Mouse (Mus musculus) left cerebral cortex, postnatal 4 days (tissue): ENCODE results near the gene Rap1a. TPM values are rescaled to one million over a fixed set of nuclear protein-coding genes. Genes with fewer than 3 reads are reported as not detected.

Source experiments
- DNase-seq: peaks from one replicate; pipeline ENCODE4 v3.0.0-alpha.2; 2022
- intact Hi-C: fragments of 180-260 bp; cut with DNase I; formaldehyde crosslinking; loops from one replicate; pipeline ENCODE4 v1.15.1; 2025
- total RNA-seq, 2 experiments: library from RNA; stranded (reverse); gene quantifications; 2 replicates each; pipeline ENCODE4 v1.2.3; 2021

The Rap1a gene
- total RNA-seq, 2 experiments from 2014 or later: 73.0 to 84.9 TPM

GRCm38 (mm10) chr3:105807672-105808071 is 6.5 kb upstream of the Rap1a start:
- no peak for DNase-seq
- intact Hi-C loops: no loop called here

DNA sequence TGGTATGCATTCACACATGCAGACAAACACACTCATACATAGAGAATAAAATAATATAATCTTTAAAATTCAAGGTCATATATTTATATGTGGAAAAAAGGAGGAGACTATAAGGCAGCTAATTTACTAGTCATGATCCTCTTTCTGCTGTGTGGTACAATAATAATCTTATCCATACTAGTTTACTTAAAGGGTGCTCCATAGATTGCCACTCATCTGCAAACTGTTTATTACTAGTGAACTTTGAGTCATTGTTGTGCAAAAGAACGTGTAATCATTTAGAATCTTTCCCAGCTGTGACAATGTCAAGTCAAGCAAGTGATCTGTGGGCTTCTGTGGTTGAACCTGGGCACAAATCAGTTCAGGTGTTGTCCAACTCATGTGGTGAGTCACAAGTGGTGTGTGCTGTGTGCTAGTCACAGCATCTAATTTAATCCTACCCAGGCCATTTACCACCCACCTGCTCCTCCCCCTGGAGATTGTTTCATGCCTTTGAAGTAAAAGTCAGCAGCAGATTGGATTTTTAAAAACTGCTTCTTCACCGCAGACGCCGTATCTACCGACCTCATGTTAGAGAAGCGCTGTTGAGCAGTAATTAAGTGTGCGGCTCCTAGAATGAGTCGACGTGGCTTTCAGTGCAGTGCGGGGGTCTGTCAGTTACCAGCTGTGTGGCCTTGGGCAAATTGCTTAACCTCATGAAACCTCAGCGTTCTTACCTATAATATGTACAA is 5.5 kb upstream of the Rap1a start:
- intact Hi-C loops: no loop called here
- DNase-seq: no peak

GRCm38 (mm10) chr3:105803600-105803999 is 2.5 kb upstream of the Rap1a start:
- no peak for DNase-seq
- intact Hi-C loops: no loop called here

DNA sequence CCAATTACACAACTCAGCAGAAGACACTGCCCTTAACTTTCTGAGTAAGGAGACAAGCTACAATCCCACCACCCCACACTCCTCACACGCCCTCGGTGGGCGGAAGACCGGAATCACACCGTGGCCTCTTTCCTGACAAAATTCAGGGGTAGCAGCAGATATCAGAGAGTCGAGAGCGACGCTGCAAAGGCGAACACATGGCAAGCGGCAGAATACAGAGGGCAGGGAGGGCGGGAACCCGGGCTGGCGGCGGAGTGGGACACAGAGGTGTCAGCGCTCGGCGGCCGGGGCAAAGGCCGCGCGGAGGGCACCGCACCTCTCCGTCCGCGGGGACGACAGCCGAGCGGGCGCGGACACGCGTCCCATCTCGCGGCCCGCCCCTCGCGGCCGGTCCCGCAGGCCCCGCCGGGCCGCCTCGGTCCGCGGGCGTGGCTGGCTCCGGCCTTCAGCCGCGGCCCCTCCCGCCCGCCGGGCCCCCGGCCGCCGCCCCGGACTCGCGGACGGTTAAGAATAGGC is 403 bp downstream of the Rap1a start:
- intact Hi-C loops: no loop called here

GRCm38 (mm10) chr3:105800156-105800674 is 921 bp downstream of the Rap1a start:
- intact Hi-C loops: no loop called here
- no peak for DNase-seq

More for the DNA sequence above, 403 bp downstream of the Rap1a start:
- peak; percentile 47 for DNase-seq

DNA sequence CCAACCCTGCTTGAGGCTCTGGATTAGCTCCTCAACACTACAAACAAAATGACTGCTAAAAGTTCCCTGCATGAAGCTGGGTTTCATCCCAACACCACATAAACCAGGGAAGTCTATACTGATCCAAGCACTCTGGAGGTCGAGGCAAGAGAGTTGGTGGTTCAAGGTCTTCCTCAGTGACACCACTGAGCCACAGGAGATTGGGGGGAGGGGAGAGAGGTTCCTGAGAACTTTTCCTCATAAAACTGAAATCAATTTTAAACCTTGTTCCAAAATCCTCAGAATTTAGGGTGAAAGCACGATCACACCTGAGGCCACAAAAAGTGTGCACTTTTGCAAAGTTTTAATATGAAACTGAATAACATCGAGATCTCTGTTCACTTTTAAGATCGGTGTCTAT is 1.8 kb downstream of the Rap1a start:
- intact Hi-C loops: no loop called here
- no peak for DNase-seq

DNA sequence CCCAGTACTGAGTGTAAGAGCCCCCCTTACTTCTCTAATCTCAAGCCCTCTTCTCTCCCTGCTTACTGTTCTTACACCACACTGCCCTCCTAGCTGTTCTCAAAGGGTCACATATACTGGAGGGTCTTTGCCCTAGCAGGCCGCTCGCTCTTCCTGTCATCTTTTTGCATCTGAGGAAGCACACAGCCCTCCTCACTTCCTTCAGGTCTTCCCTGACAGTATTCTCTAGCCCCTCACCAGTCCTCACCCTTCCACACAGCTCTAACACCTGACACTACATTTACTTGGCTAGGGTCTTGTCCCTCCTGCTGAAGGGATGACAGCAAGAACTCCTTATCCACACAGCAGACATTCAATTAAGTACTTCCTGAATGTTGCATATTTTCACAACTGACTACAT is 2.4 kb downstream of the Rap1a start:
- intact Hi-C loops: no loop called here
- no peak for DNase-seq

GRCm38 (mm10) chr3:105797427-105797826 is 3.7 kb downstream of the Rap1a start:
- no peak for DNase-seq
- intact Hi-C loops: no loop called here

- intact Hi-C loops: no loop called here
- no peak for DNase-seq
These were observed 4.4 kb downstream of the Rap1a start for GRCm38 (mm10) chr3:105796761-105797160.

DNA sequence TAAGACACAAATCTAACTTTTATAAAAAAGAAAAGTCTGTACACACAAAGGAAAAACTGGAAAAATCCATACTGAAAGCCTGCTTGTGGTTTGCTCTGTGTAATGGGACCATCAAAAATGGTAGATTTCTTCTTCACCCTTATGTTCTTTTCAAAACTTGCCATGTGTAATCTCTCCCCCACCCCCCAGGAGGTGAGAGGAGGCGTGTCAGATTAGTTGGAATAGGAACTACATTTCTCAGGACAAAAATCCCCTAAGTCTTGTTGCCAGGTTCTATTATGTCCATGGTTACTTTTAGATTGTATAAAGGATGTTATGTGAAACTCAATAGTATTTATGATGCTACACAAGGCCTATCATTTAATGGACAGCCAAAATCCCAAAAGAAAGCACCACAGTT is 6.8 kb downstream of the Rap1a start:
- intact Hi-C loops: no loop called here
- no peak for DNase-seq

- intact Hi-C loops: no loop called here
- no peak for DNase-seq
These were observed 8.8 kb downstream of the Rap1a start for GRCm38 (mm10) chr3:105792309-105792708.

GRCm38 (mm10) chr3:105791129-105791528 is 10.0 kb downstream of the Rap1a start:
- intact Hi-C loops: no loop called here
- no peak for DNase-seq

GRCm38 (mm10) chr3:105790338-105790737 is 10.8 kb downstream of the Rap1a start:
- intact Hi-C loops: no loop called here

DNA sequence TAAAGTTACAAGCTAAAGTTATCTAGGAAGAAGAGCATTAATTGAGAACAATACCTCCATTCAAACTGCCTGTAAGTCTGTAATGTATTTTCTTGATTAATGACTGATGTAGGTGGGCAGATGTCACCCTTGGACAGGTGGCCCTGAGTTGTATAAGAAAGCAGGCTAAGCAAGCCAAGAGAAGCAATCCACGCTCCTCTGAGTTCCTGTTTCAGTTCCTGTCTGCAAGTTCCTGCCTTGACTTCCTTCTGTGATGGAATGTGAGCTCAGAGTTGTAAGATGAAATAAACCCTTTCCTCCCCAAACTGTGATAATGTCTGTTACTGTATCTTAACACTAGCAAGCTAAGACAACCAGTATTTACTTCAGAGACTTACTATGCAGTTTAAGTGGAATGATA is 11.4 kb downstream of the Rap1a start:
- intact Hi-C loops: no loop called here
- DNase-seq: no peak

More at GRCm38 (mm10) chr3:105790338-105790737, 10.8 kb downstream of the Rap1a start:
- DNase-seq: no peak

- DNase-seq: no peak
- intact Hi-C loops: no loop called here
These were observed 13.8 kb downstream of the Rap1a start for GRCm38 (mm10) chr3:105787328-105787727.

DNA sequence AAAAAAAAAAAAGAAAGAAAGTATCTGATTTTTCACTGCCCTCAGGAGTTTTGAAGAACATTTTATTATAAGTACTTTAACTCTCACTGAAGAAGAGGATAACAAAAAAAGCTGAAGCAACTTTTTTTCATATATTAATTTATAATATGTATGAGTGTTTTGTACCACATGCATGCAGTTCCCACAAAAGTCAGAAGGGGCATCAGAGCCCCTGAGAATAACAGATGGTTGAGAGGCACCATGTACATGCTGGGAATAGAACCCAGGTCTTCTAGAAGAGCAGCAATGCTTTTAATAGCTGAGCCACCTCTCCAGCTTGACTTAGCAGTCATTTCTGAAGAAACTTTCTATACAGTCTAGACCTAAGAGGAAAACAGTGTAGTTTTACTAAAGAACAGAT is 15.3 kb downstream of the Rap1a start:
- intact Hi-C loops: no loop called here
- no peak for DNase-seq

GRCm38 (mm10) chr3:105783809-105784208 is 17.3 kb downstream of the Rap1a start:
- DNase-seq: no peak
- intact Hi-C loops: no loop called here

DNA sequence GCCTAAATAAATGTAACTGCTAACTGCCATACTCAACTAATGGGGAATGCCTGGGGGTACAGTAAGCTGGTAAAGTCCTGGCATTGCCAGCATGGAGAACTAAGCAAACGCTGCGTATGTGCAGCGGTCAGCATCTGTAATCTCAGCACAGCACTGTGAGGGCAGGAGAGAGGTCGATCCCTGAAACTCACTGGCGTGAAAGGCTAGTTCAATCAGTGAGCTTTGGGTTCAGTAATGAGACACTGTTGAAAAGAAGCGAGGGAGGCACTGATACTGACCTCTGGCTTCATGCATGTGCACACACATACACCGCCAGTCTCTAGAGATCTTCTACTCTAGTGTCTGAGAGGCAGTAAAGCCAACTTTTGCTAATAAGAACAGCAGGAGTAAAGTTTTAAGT is 18.7 kb downstream of the Rap1a start:
- no peak for DNase-seq
- intact Hi-C loops: no loop called here

- intact Hi-C loops: no loop called here
- DNase-seq: no peak
These were observed 23.1 kb downstream of the Rap1a start for GRCm38 (mm10) chr3:105777997-105778396.

- intact Hi-C loops: no loop called here
These were observed 26.6 kb downstream of the Rap1a start for GRCm38 (mm10) chr3:105774496-105774895.

GRCm38 (mm10) chr3:105771534-105771933 is 29.6 kb downstream of the Rap1a start:
- intact Hi-C loops: no loop called here
- DNase-seq: peak; percentile 4

More at GRCm38 (mm10) chr3:105774496-105774895, 26.6 kb downstream of the Rap1a start:
- DNase-seq: no peak

- DNase-seq: no peak
- intact Hi-C loops: no loop called here
These were observed 30.3 kb downstream of the Rap1a start for GRCm38 (mm10) chr3:105770836-105771235.
